Mouse (Mus musculus) neural tube, embryonic 13.5 days (tissue): Measurements from ENCODE around the gene Sgcg. TPM values are rescaled to one million over a fixed set of nuclear protein-coding genes. Genes with fewer than 3 reads are reported as not detected.

Experiments used
- ATAC-seq: fragments of 200-750 bp; cut with Nextera tagmentation; 2 replicates; pipeline ENCODE4 v1.8.0; 2017; ENCODE audit warnings: low read depth, mild to moderate bottlenecking, moderate TSS enrichment, moderate library complexity
- H3K27ac ChIP-seq: fragments of 300-500 bp; sonication (generic); replicated peaks from 2 replicates; pipeline ENCODE4 v1.5.1; 2015; ENCODE audit warnings: moderate library complexity, mild to moderate bottlenecking, inconsistent platforms
- H3K27me3 ChIP-seq: fragments of 300-500 bp; sonication (generic); 2 replicates; pipeline ENCODE4 v1.6.1; 2015; ENCODE audit warnings: mild to moderate bottlenecking, inconsistent platforms
- H3K36me3 ChIP-seq: fragments of 300-500 bp; sonication (generic); 2 replicates; pipeline ENCODE4 v1.6.1; 2015; ENCODE audit warnings: mild to moderate bottlenecking, inconsistent platforms
- H3K4me1 ChIP-seq: fragments of 300-500 bp; sonication (generic); replicated peaks from 2 replicates; pipeline ENCODE4 v1.6.1; 2015; ENCODE audit warnings: inconsistent platforms
- H3K4me2 ChIP-seq: fragments of 300-500 bp; sonication (generic); 2 replicates; pipeline ENCODE4 v1.6.1; 2015; ENCODE audit warnings: inconsistent platforms, mild to moderate bottlenecking, moderate library complexity
- H3K4me3 ChIP-seq: fragments of 300-500 bp; sonication (generic); 2 replicates; pipeline ENCODE4 v1.5.1; 2015; ENCODE audit warnings: mild to moderate bottlenecking, inconsistent platforms
- H3K9ac ChIP-seq: fragments of 300-500 bp; sonication (generic); 2 replicates; pipeline ENCODE4 v1.6.1; 2015; ENCODE audit warnings: moderate library complexity, mild to moderate bottlenecking, inconsistent platforms
- H3K9me3 ChIP-seq: fragments of 300-500 bp; sonication (generic); 2 replicates; pipeline ENCODE4 v1.6.1; 2016; ENCODE audit warnings: inconsistent platforms
- whole genome bisulfite sequencing: fragments of 180-500 bp; shearing (Covaris S2); methylation state at CpG from one replicate; pipeline ENCODE4 v1.1.7; 2015; 5-methylcytosine and 5-hydroxymethylcytosine counted together
- polyA plus RNA-seq: library from polyadenylated mRNA; unstranded; fragments of >200 nt; fragmentation: Nextera tagmentation; extraction: Ambion mirVana; gene quantifications from 2 replicates; pipeline ENCODE4 v1.2.1, GENCODE M21; 2015

The Sgcg gene
- polyA plus RNA-seq: 0.67 and 1.5 TPM in 2 replicates

DNA sequence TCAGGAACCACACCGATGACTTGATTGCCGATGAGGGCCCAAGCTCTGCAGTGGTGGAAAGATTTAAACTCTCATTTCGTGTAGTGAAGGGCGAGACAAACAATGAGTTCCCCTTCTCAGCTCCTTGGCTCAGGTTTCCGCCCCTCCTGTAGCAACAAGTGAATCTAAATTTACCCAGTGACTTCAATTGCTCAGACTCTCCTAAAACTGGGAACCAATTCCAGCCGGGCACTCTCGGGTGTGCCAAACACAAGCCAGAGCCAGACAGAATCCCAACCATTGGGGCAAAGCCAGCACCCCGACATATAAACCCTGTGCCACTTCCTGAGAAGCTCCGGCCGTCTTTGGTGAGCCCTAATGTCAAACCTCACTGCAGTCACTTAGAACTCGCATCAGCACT, at the start of gene Sgcg:
Sgcg (minus strand) TSS at position 139 of the 400 bp plus-strand sequence.
- no peak for ATAC-seq
- Histone ChIP-seq H3K27me3 (no peaks in the 10 kb centered on the region), H3K36me3 (no peaks in the 10 kb centered on the region), H3K9me3 (no peaks in the 10 kb centered on the region), H3K4me3 (no peak within 1 kb of the TSS), H3K4me1 (no peaks in the 10 kb centered on the region), H3K4me2 (no peak within 1 kb of the TSS), H3K9ac (no peak within 1 kb of the TSS), H3K27ac (no peak within 1 kb of the TSS)
- WGBS: 59% methylated on average over 11 of the region's 11 CpGs

DNA sequence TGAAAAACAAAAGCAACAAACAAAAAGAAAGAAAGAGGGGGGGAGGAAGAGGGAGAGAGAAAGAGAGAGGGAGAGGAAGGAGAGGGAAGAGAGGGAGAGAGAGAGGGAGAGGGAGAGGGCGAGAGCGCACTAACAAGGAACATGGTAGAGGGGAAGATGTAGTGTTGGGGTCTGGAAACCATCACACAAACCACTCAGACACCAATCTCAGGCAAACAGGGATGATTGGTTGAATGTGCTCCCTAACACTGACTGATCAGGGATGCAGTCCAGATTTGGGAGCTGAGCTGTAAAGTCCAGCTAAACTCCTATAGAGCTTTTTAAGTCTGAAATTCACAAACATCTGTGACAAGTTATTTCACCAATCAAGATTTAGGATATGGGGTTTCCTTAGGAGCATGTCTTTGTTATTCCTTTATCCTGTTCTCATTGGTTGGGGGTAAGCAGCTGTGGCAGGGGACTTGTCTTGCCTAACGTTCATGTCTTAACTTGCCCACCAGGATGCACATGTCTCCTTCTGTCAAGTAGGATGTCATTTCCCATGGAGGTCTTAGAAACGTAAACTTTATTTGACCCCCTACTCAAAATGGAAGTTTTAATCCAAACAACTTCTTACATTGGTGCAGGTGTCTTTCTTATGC, 45.8 kb upstream of the Sgcg start:
- H3K27ac ChIP-seq: no peak overlapping the region
- peaks cover 2% of the 10 kb centered on the region; the same call in 1 of the 2 replicates for H3K9me3 ChIP-seq
- H3K4me2 ChIP-seq: no peak overlapping the region
- no peaks in the 10 kb centered on the region for H3K27me3 ChIP-seq
- ATAC-seq: no peak
- H3K9ac ChIP-seq: no peak overlapping the region
- H3K4me1 ChIP-seq: no peaks in the 10 kb centered on the region
- no peaks in the 10 kb centered on the region for H3K36me3 ChIP-seq
- 80% methylated on average over 4 of the region's 4 CpGs for WGBS
- no peak overlapping the region for H3K4me3 ChIP-seq

DNA sequence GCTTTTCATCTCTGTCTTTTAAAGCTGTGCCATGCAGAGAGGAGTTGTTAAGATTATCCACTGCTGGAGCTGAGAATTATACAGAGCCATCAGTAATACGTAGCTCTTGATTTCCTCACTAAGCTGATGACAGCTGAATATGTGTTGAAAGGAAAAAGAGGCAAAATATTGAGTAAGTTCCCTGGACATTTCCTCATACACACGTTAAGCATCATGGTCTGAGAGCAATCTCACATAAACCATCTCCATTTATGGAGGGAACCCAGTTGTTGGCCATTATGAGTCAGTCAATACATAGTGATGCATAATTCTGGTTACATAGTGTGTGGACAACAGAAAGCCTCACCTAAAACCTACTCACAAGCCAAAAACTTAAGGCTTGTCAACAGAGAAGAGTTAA, 44.1 kb upstream of the Sgcg start:
- H3K9me3 ChIP-seq: peaks cover 2% of the 10 kb centered on the region; the same call in 1 of the 2 replicates
- WGBS: 92% methylated on average over 2 of the region's 2 CpGs
- no peaks in the 10 kb centered on the region for H3K36me3 ChIP-seq
- H3K9ac ChIP-seq: no peak overlapping the region
- ATAC-seq: no peak
- no peaks in the 10 kb centered on the region for H3K27me3 ChIP-seq
- H3K27ac ChIP-seq: no peak overlapping the region
- no peaks in the 10 kb centered on the region for H3K4me1 ChIP-seq
- H3K4me2 ChIP-seq: no peak overlapping the region
- no peak overlapping the region for H3K4me3 ChIP-seq

DNA sequence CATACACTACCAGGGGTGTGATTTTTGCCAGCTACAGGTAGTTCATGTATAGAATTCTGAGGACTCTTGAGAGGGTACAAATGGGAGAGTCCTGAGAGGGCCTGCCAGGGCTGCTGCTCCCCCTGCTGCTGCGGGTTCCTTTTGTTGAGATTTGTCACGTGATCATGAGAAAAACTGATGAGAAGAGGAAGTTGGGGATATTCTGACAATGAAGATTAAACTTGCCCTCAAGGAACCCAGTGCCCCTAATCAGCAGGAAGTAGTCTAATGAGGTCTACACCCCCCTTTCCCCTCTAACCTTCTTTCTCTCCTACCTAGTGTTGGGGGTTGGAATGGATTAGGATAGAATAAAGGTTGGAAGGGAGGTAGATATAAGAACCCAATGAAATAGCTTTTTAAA, 43.0 kb upstream of the Sgcg start:
- no peak overlapping the region for H3K4me3 ChIP-seq
- no peak for ATAC-seq

DNA sequence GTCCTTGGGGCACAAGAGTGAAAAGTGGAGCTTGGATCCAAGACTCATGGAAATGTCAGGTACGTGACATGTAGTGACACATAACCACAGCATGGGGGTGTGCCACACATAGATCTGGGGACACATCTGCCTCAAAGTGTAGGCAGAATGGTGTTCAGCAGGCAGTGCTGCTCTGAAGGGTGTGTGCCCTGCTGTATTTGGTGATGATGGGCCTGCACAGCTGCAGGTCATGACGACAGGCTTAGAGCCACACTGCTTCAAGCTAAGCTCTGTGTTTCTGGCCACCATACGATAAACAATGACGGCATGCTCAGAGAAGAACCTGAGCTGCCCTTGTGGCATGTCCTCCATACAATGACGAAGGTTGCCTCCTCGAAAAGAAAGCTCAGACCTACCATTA, 41.5 kb upstream of the Sgcg start:
- H3K4me1 ChIP-seq: no peaks in the 10 kb centered on the region
- H3K27me3 ChIP-seq: no peaks in the 10 kb centered on the region
- H3K36me3 ChIP-seq: no peaks in the 10 kb centered on the region
- H3K4me2 ChIP-seq: no peak overlapping the region
- WGBS: 86% methylated on average over 6 of the region's 6 CpGs
- no peak for ATAC-seq
- H3K27ac ChIP-seq: no peak overlapping the region
- H3K9me3 ChIP-seq: peaks cover 2% of the 10 kb centered on the region; the same call in 1 of the 2 replicates
- no peak overlapping the region for H3K9ac ChIP-seq
- H3K4me3 ChIP-seq: no peak overlapping the region

More for the DNA sequence above, 43.0 kb upstream of the Sgcg start:
- H3K27ac ChIP-seq: no peak overlapping the region
- H3K9ac ChIP-seq: no peak overlapping the region
- H3K36me3 ChIP-seq: no peaks in the 10 kb centered on the region
- WGBS: 62% methylated on average over 2 of the region's 2 CpGs
- no peaks in the 10 kb centered on the region for H3K27me3 ChIP-seq
- no peaks in the 10 kb centered on the region for H3K4me1 ChIP-seq
- H3K9me3 ChIP-seq: peaks cover 2% of the 10 kb centered on the region; the same call in 1 of the 2 replicates
- no peak overlapping the region for H3K4me2 ChIP-seq

DNA sequence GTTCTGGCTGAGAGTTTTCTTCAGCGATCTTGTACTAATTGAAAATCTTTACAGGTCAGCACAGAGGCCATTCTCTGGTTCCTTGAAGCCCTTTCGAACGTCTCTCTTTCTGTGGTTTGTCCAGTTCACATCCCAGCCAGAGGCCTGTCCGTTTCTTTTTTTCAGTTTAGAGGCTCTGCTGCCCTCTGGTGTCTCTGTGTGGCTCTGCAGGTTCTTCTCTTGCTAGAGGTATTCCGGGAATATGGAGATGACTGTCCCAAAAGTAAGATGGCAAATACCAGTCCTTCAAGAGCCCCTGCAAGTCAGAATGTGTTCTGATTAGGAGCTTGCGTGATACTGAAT, 36.4 kb upstream of the Sgcg start:
- H3K4me2 ChIP-seq: peak overlapping the region; percentile 22; the same call in 1 of the 2 replicates
- WGBS: 21% methylated on average over 6 of the region's 6 CpGs
- ATAC-seq: no peak
- H3K9ac ChIP-seq: no peak overlapping the region
- no peaks in the 10 kb centered on the region for H3K9me3 ChIP-seq
- H3K4me1 ChIP-seq: no peaks in the 10 kb centered on the region
- H3K36me3 ChIP-seq: no peaks in the 10 kb centered on the region
- no peak overlapping the region for H3K4me3 ChIP-seq
- no peaks in the 10 kb centered on the region for H3K27me3 ChIP-seq
- no peak overlapping the region for H3K27ac ChIP-seq

DNA sequence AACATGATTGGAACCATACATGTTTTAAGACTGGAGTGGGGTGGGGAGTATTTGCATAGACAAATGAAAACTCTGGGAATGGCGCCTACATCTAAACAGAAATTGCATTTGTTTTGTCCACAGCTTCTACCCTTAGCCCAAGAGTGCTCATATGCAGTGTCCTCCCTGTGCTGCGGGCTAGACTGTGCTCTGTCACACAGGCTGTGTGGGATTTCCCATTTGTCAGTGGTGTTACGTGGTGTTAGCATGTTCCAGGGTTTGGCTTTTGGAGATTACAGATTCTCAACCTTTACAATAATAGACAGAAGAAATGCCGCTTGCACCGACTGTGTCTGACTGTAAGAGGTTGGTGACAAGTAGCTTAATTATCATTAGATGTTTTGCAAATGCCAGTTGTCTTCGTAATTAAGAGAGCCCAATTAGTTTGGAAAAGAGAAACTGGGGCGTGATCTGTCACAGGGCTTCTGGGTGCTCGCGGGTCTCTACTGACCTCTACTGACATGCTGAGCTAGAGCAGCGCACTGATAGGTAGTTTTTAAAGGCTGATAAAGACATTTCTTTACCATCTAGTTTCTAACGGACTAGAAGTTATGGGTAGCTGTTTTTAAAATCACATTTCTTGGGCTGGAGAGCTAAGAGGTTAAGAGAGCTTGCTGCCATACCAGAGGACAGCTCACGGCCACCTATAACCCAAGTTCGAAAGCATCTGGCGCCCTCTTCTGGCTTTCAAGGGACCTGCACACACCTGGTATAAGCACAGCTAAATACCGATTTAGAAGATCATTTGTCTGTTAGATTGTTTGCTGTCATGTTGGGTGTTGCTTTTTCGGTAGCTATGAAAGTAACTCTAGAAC, 35.8 kb upstream of the Sgcg start:
- Histone ChIP-seq H3K9me3 (no peaks in the 10 kb centered on the region), H3K27me3 (no peaks in the 10 kb centered on the region), H3K4me3 (no peak overlapping the region), H3K4me1 (no peaks in the 10 kb centered on the region), H3K27ac (no peak overlapping the region), H3K36me3 (no peaks in the 10 kb centered on the region), H3K4me2 (peak overlapping the region; percentile 22; the same call in 1 of the 2 replicates), H3K9ac (no peak overlapping the region)
- no peak for ATAC-seq
- WGBS: 53% methylated on average over 16 of the region's 16 CpGs

DNA sequence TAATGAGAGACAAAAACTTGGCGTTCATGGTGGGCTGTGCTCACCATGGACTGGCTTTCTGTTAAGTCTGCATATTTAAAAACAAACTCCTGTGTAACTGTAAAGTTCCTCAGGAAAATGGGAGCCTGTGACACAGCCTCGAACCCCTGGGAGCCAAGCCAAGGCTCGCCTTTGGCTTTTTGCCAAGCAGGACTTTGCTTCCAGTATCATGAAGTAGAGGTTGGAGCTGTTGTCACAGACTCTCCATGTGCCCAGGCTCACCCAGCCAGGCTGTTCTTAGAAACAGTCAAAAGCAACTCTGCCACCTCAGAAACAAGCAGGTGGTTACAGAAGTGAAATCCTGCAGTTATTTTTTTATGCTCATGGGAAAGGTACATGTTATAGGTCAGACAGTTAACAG, 32.4 kb upstream of the Sgcg start:
- no peak for ATAC-seq
- H3K27ac ChIP-seq: no peak overlapping the region
- H3K4me1 ChIP-seq: no peaks in the 10 kb centered on the region
- no peak overlapping the region for H3K4me2 ChIP-seq
- no peaks in the 10 kb centered on the region for H3K36me3 ChIP-seq
- H3K4me3 ChIP-seq: no peak overlapping the region
- no peaks in the 10 kb centered on the region for H3K9me3 ChIP-seq
- H3K27me3 ChIP-seq: no peaks in the 10 kb centered on the region
- 52% methylated on average over 3 of the region's 3 CpGs for WGBS
- H3K9ac ChIP-seq: no peak overlapping the region

DNA sequence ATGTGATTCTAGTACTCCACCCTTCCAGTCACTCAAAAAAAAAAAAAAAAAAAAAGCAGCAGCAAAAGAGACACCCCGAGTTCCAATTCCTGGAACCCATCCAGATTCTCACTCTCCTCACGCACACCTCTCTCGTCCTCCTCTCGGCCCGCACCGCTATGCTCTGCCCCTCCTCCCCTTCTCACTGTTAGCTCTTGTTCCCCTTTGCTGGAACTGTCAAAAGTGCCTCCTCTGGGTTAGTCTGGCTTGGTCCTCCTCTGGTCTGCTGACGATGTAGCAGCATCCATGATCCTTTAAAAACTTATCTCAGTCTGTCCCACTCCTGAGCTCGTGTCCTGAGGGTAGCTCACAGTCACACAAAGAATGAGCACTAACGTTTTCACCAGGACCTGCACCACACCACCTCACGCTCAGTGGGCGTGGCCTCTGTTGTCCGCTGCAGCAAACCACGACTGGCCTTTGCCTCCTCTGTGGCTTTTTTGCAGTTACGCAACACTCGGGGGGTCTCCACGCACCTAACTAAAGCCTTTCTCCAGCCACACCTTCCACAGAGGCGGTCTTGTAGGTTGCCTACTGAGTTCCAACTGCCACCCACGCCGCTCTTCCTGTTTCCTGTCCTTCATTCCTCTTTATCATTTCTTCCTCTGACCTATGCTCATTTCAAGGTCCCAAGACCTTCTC, 30.5 kb upstream of the Sgcg start:
- 72% methylated on average over 19 of the region's 19 CpGs for WGBS
- H3K4me2 ChIP-seq: no peak overlapping the region
- H3K9me3 ChIP-seq: no peaks in the 10 kb centered on the region
- no peak overlapping the region for H3K9ac ChIP-seq
- H3K4me1 ChIP-seq: no peaks in the 10 kb centered on the region
- no peak overlapping the region for H3K27ac ChIP-seq
- H3K36me3 ChIP-seq: no peaks in the 10 kb centered on the region
- no peak overlapping the region for H3K4me3 ChIP-seq
- no peaks in the 10 kb centered on the region for H3K27me3 ChIP-seq
- ATAC-seq: no peak

DNA sequence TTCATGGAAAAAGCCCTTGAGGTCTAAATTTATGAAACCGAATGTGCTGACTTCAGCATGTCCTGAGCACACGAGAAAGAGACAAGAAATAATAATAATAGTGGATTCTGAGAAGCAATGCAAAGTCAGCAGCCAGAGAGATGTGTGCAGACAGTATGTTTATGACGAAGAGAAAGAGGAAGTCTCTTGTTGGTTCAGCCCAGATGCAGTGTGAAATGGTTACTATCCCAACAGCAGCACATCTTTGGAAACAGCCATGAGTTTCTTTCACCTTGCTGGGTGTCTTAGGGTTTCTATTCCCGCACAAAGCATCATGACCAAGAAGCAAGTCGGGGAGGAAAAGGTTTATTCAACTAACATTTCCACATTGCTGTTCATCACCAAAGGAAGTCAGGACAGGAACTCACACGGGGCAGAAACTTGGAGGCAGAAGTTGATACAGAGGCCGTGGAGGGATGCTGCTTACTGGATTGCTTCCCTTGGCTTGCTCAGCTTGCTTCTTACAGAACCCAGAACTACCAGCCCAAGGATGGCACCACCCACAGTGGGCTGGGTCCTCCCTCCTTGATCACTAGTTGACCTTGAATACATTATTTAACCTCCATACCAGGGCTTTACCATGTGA, 20.5 kb upstream of the Sgcg start:
- Histone ChIP-seq H3K4me3 (no peak overlapping the region), H3K4me2 (no peak overlapping the region), H3K4me1 (peaks cover 11% of the 10 kb centered on the region), H3K9ac (no peak overlapping the region), H3K27me3 (peaks cover 27% of the 10 kb centered on the region), H3K27ac (no peak overlapping the region), H3K9me3 (no peaks in the 10 kb centered on the region), H3K36me3 (no peaks in the 10 kb centered on the region)
- ATAC-seq: no peak
- WGBS: 77% methylated on average over 7 of the region's 7 CpGs

DNA sequence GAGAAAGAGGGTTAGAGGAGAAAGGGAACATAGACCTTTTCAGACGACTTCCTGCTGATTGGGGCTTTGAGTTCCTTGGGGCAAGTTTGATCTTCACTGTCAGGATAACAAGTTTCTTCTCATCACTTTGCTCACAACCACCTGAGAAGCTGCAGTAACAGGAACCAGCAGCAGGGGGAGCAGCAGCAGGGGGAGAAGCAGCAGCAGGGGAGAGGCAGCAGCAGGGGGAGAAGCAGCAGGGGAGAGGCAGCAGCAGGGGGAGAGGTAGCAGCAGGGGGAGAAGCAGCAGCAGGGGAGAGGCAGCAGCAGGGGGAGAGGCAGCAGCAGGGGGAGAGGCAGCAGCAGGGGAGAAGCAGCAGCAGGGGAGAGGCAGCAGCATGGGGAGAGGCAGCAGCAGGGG, 19.0 kb upstream of the Sgcg start:
- no peak overlapping the region for H3K4me2 ChIP-seq
- H3K36me3 ChIP-seq: no peaks in the 10 kb centered on the region
- 42% methylated on average over 1 of the region's 1 CpGs for WGBS
- H3K4me1 ChIP-seq: peaks cover 11% of the 10 kb centered on the region
- no peak overlapping the region for H3K9ac ChIP-seq
- no peak overlapping the region for H3K4me3 ChIP-seq
- H3K27me3 ChIP-seq: peaks cover 39% of the 10 kb centered on the region
- no peak overlapping the region for H3K27ac ChIP-seq
- H3K9me3 ChIP-seq: no peaks in the 10 kb centered on the region
- ATAC-seq: no peak
